Mouse (Mus musculus) lung, adult 2 months (tissue): ENCODE measurements around the gene Mthfs.

Experiments
- CTCF ChIP-seq: fragments of 200-500 bp; IDR thresholded peaks from 2 replicates; pipeline ENCODE4 v1.5.1; 2011; ENCODE audit warnings: mild to moderate bottlenecking, low read length, control low read depth; ENCODE audit not compliant: insufficient read depth
- POLR2A ChIP-seq: fragments of 200-500 bp; IDR thresholded peaks from 2 replicates; pipeline ENCODE4 v1.6.1; 2011; ENCODE audit warnings: low read depth, mild to moderate bottlenecking, control low read depth, low read length, borderline replicate concordance; ENCODE audit errors: extremely low read depth

DNA sequence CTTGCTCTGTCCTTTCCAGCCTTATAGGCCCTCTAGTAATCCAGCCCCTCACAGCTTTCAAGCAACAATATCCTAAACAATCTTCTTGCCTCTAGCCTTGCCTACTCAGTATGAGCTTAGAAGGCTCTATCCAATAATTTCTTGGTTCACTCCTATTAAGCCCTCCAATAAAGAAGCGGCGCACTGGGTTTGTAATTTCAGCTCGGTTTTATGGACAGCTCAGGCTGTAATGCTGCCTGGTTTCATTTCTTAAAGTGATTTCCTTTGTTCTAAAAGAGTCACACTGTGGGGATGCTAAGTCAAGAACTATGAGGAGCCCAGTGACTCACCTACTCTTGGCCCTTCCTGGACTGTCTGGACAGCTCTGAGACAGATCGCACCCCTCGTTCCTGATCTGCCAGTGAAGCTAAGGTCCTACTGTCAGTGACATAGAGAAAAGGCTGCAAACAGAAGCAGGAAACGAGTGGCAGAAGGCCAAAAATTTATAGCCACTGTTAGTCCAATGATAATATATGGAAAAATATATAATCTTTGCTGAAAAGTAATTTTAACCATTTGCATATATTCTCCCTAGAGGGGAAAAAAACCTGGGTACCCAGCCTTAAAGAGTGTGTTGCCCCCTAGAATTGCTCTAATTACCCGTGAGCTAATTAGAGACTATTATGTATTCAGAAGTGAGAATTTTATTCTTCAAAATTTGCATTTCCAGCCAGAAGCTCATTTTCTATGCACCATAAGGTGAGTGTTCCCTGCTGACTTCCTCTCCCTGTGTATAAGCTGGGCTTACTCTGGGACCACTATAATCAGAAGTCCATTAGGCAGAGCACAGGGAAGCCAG is 98.1 kb downstream of the Mthfs start:
- no peak for TF ChIP-seq POLR2A
- no peak for TF ChIP-seq CTCF
